Mouse (Mus musculus) liver, postnatal 0 days (tissue): ENCODE results near the gene Pdcl.

ENCODE experiments used
- CTCF ChIP-seq: sonication (generic); IDR thresholded peaks from 2 replicates; pipeline ENCODE4 v1.5.1; 2016; ENCODE audit warnings: antibody characterized with exemption, low read depth
- EP300 ChIP-seq: IDR thresholded peaks from 2 replicates; pipeline ENCODE4 v1.6.1; 2016; ENCODE audit warnings: antibody characterized with exemption, low read depth, mild to moderate bottlenecking

GRCm38 (mm10) chr2:37333321-37333720 is 25.8 kb downstream of the Pdcl start:
- TF ChIP-seq CTCF (no peak), EP300 (no peak)
